Mouse (Mus musculus) liver, embryonic 15.5 days (tissue): ENCODE results near the gene Adamtsl1. TPM values are rescaled to one million over a fixed set of nuclear protein-coding genes. Genes with fewer than 3 reads are reported as not detected.

Source experiments
- ATAC-seq: fragments of 200-750 bp; cut with Nextera tagmentation; 2 replicates; pipeline ENCODE4 v1.8.0; 2017; ENCODE audit warnings: moderate number of reproducible peaks, mild to moderate bottlenecking, moderate library complexity; ENCODE audit not compliant: insufficient read depth
- H3K27ac ChIP-seq: fragments of 300-500 bp; sonication (generic); replicated peaks from 2 replicates; pipeline ENCODE4 v1.5.1; 2015; ENCODE audit warnings: mild to moderate bottlenecking, inconsistent platforms
- H3K27me3 ChIP-seq: fragments of 300-500 bp; sonication (generic); 2 replicates; pipeline ENCODE4 v1.6.1; 2015; ENCODE audit warnings: mild to moderate bottlenecking, inconsistent platforms
- H3K36me3 ChIP-seq: fragments of 300-500 bp; sonication (generic); replicated peaks from 2 replicates; pipeline ENCODE4 v1.6.1; 2015; ENCODE audit warnings: moderate library complexity, mild to moderate bottlenecking, inconsistent platforms
- H3K4me1 ChIP-seq: fragments of 300-500 bp; sonication (generic); replicated peaks from 2 replicates; pipeline ENCODE4 v1.6.1; 2015; ENCODE audit warnings: inconsistent platforms
- H3K4me2 ChIP-seq: fragments of 300-500 bp; sonication (generic); 2 replicates; pipeline ENCODE4 v1.6.1; 2015; ENCODE audit warnings: moderate library complexity, mild to moderate bottlenecking, inconsistent platforms
- H3K4me3 ChIP-seq: fragments of 300-500 bp; sonication (generic); replicated peaks from 2 replicates; pipeline ENCODE4 v1.5.1; 2015; ENCODE audit warnings: mild to moderate bottlenecking, inconsistent platforms
- H3K9ac ChIP-seq: fragments of 300-500 bp; sonication (generic); 2 replicates; pipeline ENCODE4 v1.6.1; 2015; ENCODE audit warnings: moderate library complexity, mild to moderate bottlenecking, inconsistent platforms
- H3K9me3 ChIP-seq: fragments of 300-500 bp; sonication (generic); replicated peaks from 2 replicates; pipeline ENCODE4 v1.6.1; 2016; ENCODE audit warnings: inconsistent platforms
- WGBS: fragments of 180-500 bp; shearing (Covaris S2); methylation state at CpG from one replicate; pipeline ENCODE4 v1.1.7; 2015; ENCODE audit warnings: mixed read lengths; ENCODE audit not compliant: insufficient replicate concordance; 5-methylcytosine and 5-hydroxymethylcytosine counted together
- polyA plus RNA-seq: library from polyadenylated mRNA; unstranded; fragments of >200 nt; fragmentation: Nextera tagmentation; extraction: Ambion mirVana; gene quantifications from 2 replicates; pipeline ENCODE4 v1.2.1, GENCODE M21; 2015

Gene Adamtsl1
- polyA plus RNA-seq, result 0.47 and 0.51 TPM in 2 replicates

DNA sequence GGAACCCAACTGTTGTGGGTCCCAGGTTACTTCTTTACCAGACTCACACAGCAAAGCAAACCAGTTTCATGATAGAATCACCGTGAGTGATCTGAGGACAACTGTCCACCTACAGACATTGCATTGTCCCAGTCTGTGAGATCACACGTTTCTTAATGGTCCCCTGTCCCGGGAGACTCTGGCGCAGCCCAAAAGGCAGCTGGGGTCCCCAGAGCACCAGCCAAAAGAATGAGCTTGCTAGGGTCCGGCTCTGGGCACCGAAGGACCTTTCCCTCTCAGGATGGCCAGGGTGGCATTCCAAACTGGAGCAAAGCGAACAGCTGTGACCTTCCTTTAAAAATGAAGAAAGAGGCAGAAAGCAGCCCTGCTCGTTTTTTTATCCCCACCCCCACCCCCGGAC, at the start of gene Adamtsl1:
Gene Adamtsl1, plus strand, starts transcription at position 381 of the 400 bp plus-strand sequence.
- Histone ChIP-seq H3K27ac (no peak within 1 kb of the TSS), H3K4me3 (peak within 1 kb of the TSS; percentile 32), H3K9me3 (no peaks in the 10 kb centered on the region), H3K9ac (no peak within 1 kb of the TSS), H3K4me1 (no peaks in the 10 kb centered on the region), H3K4me2 (peak within 1 kb of the TSS; percentile 59), H3K36me3 (no peaks in the 10 kb centered on the region), H3K27me3 (no peaks in the 10 kb centered on the region; the same call in 1 of the 2 replicates)
- 2% methylated on average over 9 of the region's 9 CpGs for WGBS
- ATAC-seq, result no peak

- ATAC-seq, result no peak
- no peak overlapping the region for H3K4me3 ChIP-seq
These were observed 30.4 kb upstream of the Adamtsl1 start for GRCm38 (mm10) chr4:85483586-85483985.

GRCm38 (mm10) chr4:85486316-85486946, 27.5 kb upstream of the Adamtsl1 start:
- WGBS, result 71% methylated on average over 10 of the region's 10 CpGs
- Histone ChIP-seq H3K9ac (no peak overlapping the region), H3K4me3 (no peak overlapping the region), H3K27ac (no peak overlapping the region), H3K4me1 (no peaks in the 10 kb centered on the region), H3K9me3 (no peaks in the 10 kb centered on the region), H3K4me2 (no peak overlapping the region), H3K36me3 (no peaks in the 10 kb centered on the region), H3K27me3 (no peaks in the 10 kb centered on the region)
- ATAC-seq, result no peak

More at GRCm38 (mm10) chr4:85483586-85483985, 30.4 kb upstream of the Adamtsl1 start:
- 74% methylated on average over 6 of the region's 6 CpGs for WGBS
- no peak overlapping the region for H3K9ac ChIP-seq
- H3K4me2 ChIP-seq, result no peak overlapping the region
- no peaks in the 10 kb centered on the region for H3K4me1 ChIP-seq
- H3K27me3 ChIP-seq, result no peaks in the 10 kb centered on the region
- H3K27ac ChIP-seq, result no peak overlapping the region
- H3K9me3 ChIP-seq, result no peaks in the 10 kb centered on the region
- no peaks in the 10 kb centered on the region for H3K36me3 ChIP-seq

GRCm38 (mm10) chr4:85505718-85506117, 8.3 kb upstream of the Adamtsl1 start:
- H3K4me2 ChIP-seq, result no peak overlapping the region
- no peaks in the 10 kb centered on the region for H3K9me3 ChIP-seq
- H3K4me1 ChIP-seq, result no peaks in the 10 kb centered on the region
- no peaks in the 10 kb centered on the region for H3K27me3 ChIP-seq
- H3K36me3 ChIP-seq, result no peaks in the 10 kb centered on the region
- H3K9ac ChIP-seq, result no peak overlapping the region
- no peak overlapping the region for H3K27ac ChIP-seq
- no peak overlapping the region for H3K4me3 ChIP-seq
- ATAC-seq, result no peak
- 51% methylated on average over 3 of the region's 3 CpGs for WGBS

- no peak for ATAC-seq
- H3K27me3 ChIP-seq, result no peaks in the 10 kb centered on the region
- no peak overlapping the region for H3K4me3 ChIP-seq
- H3K36me3 ChIP-seq, result no peaks in the 10 kb centered on the region
- no peak overlapping the region for H3K4me2 ChIP-seq
- no peak overlapping the region for H3K27ac ChIP-seq
- no peaks in the 10 kb centered on the region for H3K4me1 ChIP-seq
- H3K9ac ChIP-seq, result no peak overlapping the region
- 43% methylated on average over 2 of the region's 2 CpGs for WGBS
- no peaks in the 10 kb centered on the region for H3K9me3 ChIP-seq
These were observed 7.0 kb upstream of the Adamtsl1 start for GRCm38 (mm10) chr4:85506976-85507375.

DNA sequence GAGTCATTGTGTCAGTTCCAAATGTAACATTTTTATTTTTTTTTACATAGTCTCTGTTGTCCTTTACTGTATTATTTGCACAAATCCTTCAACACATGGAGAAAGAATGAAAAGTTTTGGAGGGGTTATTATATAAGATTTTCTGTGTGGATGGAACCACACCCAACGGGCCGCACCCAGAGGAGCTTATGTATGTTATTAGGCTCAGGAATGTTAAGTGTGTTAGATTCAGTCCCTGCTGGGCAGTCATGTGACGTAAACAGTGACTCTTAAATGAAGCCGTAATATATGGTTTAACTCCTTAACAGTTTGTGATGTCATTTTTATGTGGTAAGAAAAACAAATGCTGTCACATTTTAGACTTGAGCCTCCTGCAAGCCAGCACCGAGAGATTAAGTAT, 6.5 kb upstream of the Adamtsl1 start:
- ATAC-seq, result no peak
- WGBS, result 73% methylated on average over 5 of the region's 5 CpGs
- Histone ChIP-seq H3K9ac (no peak overlapping the region), H3K4me1 (no peaks in the 10 kb centered on the region), H3K9me3 (no peaks in the 10 kb centered on the region), H3K36me3 (no peaks in the 10 kb centered on the region), H3K4me3 (no peak overlapping the region), H3K27me3 (no peaks in the 10 kb centered on the region), H3K27ac (no peak overlapping the region), H3K4me2 (no peak overlapping the region)

DNA sequence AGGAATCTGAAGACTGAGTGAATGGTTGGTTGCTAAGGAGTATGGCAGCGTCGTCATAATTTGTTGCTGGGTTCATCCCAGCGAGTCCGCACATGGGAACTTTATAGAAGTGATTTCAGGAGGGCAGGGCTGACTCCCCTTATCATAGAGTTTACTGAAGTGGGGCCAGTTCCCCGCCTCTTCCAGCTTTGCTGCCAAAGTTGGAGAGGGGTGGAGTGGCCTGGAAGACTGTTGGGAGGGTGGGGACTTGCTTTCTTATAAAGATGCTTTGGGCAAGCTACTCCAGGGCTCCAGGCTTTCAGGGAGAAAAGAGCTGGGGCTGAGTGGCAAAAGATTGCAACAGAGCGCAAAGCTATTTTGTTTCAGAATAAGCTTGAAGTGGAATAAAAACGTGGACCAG, 684 bp upstream of the Adamtsl1 start:
- Histone ChIP-seq H3K4me3 (no peak overlapping the region), H3K4me2 (0 out of 2 replicates have a peak overlapping the region, but pooled peaks have one; percentile 59), H3K9ac (no peak overlapping the region), H3K36me3 (no peaks in the 10 kb centered on the region), H3K4me1 (no peaks in the 10 kb centered on the region), H3K9me3 (no peaks in the 10 kb centered on the region), H3K27me3 (no peaks in the 10 kb centered on the region; the same call in 1 of the 2 replicates), H3K27ac (no peak overlapping the region)
- WGBS, result 36% methylated on average over 7 of the region's 7 CpGs
- ATAC-seq, result no peak

DNA sequence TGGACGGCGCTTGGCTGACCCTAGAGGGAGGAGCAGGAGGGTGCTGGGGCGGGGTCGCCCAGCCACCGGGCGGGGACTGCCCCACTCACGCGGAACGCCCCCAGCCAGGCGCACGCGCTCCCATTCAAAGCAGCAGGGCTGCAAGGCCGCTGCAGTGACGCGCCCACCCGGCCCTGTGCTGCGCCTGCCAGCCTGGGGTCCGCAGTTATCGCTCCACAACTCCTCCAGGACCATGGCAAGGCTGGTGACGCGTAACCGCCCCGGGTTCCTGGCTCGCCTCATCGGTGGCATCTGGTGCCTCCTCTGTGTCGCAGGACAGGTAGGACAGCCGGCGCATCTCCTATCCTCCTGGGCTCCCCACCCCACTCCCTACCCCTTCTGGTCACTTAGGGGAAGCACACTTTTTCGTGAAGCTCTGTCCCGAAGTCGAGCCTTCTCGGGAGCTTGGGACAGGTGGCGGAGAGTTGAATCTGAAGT, 271 bp downstream of the Adamtsl1 start:
- no peak for ATAC-seq
- no peaks in the 10 kb centered on the region for H3K9me3 ChIP-seq
- H3K4me2 ChIP-seq, result peak overlapping the region; percentile 59
- no peak overlapping the region for H3K9ac ChIP-seq
- H3K27ac ChIP-seq, result no peak overlapping the region
- H3K36me3 ChIP-seq, result no peaks in the 10 kb centered on the region
- WGBS, result 1% methylated on average over 26 of the region's 33 CpGs
- H3K4me3 ChIP-seq, result peak overlapping the region; percentile 32
- no peaks in the 10 kb centered on the region for H3K4me1 ChIP-seq
- H3K27me3 ChIP-seq, result no peaks in the 10 kb centered on the region; the same call in 1 of the 2 replicates

DNA sequence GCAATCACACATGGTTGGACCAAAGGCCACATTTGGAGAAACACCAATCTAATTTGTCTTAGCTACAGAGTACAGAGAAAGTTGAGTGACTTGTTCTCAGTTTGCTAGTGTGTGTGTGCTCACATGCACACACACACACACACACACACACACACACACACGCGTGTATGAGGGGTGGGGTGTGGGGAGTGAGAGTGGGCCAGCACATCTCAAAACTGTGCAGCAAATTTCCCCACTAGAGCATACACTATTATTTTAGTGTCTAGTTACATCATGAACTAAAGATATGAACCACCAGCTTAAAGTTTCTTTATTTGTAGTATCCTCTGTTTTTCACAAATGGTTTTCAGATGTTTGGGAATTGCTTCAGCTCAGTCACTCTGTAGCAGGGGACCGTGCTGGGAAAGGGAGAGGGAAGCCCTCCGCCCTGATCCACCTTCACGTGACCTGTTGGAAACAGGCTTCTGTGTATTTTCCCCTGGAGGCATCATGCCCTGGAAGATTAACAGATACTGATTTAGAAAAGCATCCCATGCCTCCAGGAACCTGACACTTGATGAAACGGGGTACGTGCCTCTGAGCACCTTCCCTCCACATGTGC, 13.1 kb downstream of the Adamtsl1 start:
- Histone ChIP-seq H3K4me2 (no peak overlapping the region), H3K27me3 (no peaks in the 10 kb centered on the region), H3K4me3 (no peak overlapping the region), H3K27ac (no peak overlapping the region), H3K9me3 (no peaks in the 10 kb centered on the region), H3K9ac (no peak overlapping the region), H3K4me1 (no peaks in the 10 kb centered on the region), H3K36me3 (no peaks in the 10 kb centered on the region)
- no peak for ATAC-seq
- 76% methylated on average over 7 of the region's 7 CpGs for WGBS

DNA sequence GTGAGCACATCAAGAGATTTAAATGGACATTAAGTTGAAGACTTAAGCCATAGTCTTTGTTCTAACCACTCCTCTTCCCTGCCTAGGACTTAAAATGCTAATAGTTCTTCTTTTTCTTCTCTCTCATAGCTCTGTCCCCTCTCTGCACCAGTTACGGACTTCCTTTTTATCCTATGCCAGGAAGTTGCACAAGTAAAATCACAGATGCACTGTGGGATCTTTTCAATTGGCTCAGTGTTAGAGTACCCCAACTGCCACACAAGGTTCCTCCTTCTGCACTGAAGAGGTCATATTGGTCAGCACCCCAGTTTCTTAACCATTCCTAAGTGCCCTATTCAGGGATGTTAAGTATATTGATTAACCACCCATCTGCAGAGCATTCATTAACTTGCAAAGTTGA, 15.9 kb downstream of the Adamtsl1 start:
- H3K9me3 ChIP-seq, result no peaks in the 10 kb centered on the region
- no peak for ATAC-seq
- no peak overlapping the region for H3K27ac ChIP-seq
- no peak overlapping the region for H3K4me3 ChIP-seq
- H3K4me2 ChIP-seq, result no peak overlapping the region
- no peak overlapping the region for H3K9ac ChIP-seq
- H3K27me3 ChIP-seq, result no peaks in the 10 kb centered on the region
- WGBS, result 19% methylated on average over 1 of the region's 1 CpGs
- no peaks in the 10 kb centered on the region for H3K4me1 ChIP-seq
- H3K36me3 ChIP-seq, result no peaks in the 10 kb centered on the region

DNA sequence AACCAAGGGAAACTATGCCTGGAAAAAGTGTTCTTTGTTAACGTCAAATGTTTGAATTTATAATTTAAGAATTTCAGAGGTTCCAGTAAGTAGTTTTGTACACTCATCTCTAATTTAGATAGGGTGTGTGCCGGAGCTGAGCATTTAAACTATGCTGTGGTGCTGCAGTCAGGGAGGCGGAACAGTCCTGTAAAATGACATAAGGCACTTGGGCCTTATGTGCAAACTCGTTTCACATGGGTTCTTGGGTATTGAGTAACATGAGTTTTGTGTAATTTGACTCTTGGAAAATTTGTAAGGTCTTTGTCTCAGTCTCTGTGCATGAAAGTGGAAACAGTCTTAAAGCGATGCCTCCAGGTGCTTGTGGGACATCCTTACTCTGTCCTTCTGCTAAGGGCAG, 25.7 kb downstream of the Adamtsl1 start:
- no peak overlapping the region for H3K9ac ChIP-seq
- H3K36me3 ChIP-seq, result no peaks in the 10 kb centered on the region
- H3K4me2 ChIP-seq, result no peak overlapping the region
- H3K27ac ChIP-seq, result no peak overlapping the region
- no peaks in the 10 kb centered on the region for H3K4me1 ChIP-seq
- H3K4me3 ChIP-seq, result no peak overlapping the region
- ATAC-seq, result no peak
- no peaks in the 10 kb centered on the region for H3K9me3 ChIP-seq
- no peaks in the 10 kb centered on the region for H3K27me3 ChIP-seq
- 59% methylated on average over 5 of the region's 5 CpGs for WGBS
